Mouse (Mus musculus) heart, embryonic 15.5 days (tissue): ENCODE results near the gene Insc. TPM values are rescaled to one million over a fixed set of nuclear protein-coding genes. Genes with fewer than 3 reads are reported as not detected.

Experiments used
- ATAC-seq: fragments of 200-750 bp; cut with Nextera tagmentation; replicated peaks from 2 replicates; pipeline ENCODE4 v1.8.0; 2017; ENCODE audit warnings: low read depth, moderate TSS enrichment; ENCODE audit not compliant: insufficient number of reproducible peaks, insufficient read depth, low FRiP score
- H3K27ac ChIP-seq: fragments of 300-500 bp; sonication (generic); 2 replicates; pipeline ENCODE4 v1.5.1; 2015; ENCODE audit warnings: mild to moderate bottlenecking, inconsistent platforms
- H3K27me3 ChIP-seq: fragments of 300-500 bp; sonication (generic); 2 replicates; pipeline ENCODE4 v1.6.1; 2015; ENCODE audit warnings: inconsistent platforms
- H3K36me3 ChIP-seq: fragments of 300-500 bp; sonication (generic); 2 replicates; pipeline ENCODE4 v1.6.1; 2015; ENCODE audit warnings: mild to moderate bottlenecking, inconsistent platforms
- H3K4me1 ChIP-seq: fragments of 300-500 bp; sonication (generic); replicated peaks from 2 replicates; pipeline ENCODE4 v1.6.1; 2015; ENCODE audit warnings: inconsistent platforms
- H3K4me2 ChIP-seq: fragments of 300-500 bp; sonication (generic); 2 replicates; pipeline ENCODE4 v1.6.1; 2015; ENCODE audit warnings: inconsistent platforms, mild to moderate bottlenecking, moderate library complexity
- H3K4me3 ChIP-seq: fragments of 300-500 bp; sonication (generic); 2 replicates; pipeline ENCODE4 v1.5.1; 2015; ENCODE audit warnings: mild to moderate bottlenecking, inconsistent platforms
- H3K9ac ChIP-seq: fragments of 300-500 bp; sonication (generic); 2 replicates; pipeline ENCODE4 v1.6.1; 2015; ENCODE audit warnings: mild to moderate bottlenecking, inconsistent platforms
- H3K9me3 ChIP-seq: fragments of 300-500 bp; sonication (generic); replicated peaks from 2 replicates; pipeline ENCODE4 v1.6.1; 2016; ENCODE audit warnings: inconsistent platforms
- WGBS: fragments of 180-500 bp; shearing (Covaris S2); methylation state at CpG from one replicate; pipeline ENCODE4 v1.1.7; 2015; ENCODE audit warnings: mixed read lengths; 5-methylcytosine and 5-hydroxymethylcytosine counted together
- polyA plus RNA-seq: library from polyadenylated mRNA; unstranded; fragments of >200 nt; fragmentation: Nextera tagmentation; extraction: Ambion mirVana; gene quantifications from 2 replicates; pipeline ENCODE4 v1.2.1, GENCODE M21; 2015

Insc gene
- polyA plus RNA-seq, 1 experiment from 2014 or later, result 6.4 TPM

DNA sequence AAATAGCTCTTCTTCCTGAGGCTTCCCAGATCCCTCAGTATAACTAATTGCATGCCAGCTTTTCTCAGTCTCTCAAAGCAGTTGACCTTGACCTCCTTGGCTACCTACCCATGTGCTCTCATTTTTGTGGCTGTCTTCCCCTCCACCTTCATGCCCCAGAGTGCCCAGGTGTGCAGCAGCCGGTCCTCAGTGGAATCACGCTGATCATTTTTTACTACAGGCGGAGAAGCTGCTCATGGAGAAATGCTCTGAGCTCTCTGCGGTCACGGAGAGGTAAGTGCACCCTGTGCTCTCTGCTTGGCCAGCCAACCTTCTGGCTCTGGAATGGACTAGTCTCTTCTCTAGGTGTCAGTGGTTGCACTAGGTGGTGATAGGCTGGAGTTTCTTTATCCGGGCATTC is 48.5 kb downstream of the Insc start:
- no peaks in the 10 kb centered on the region for H3K27me3 ChIP-seq
- no peaks in the 10 kb centered on the region for H3K4me1 ChIP-seq
- WGBS, result 80% methylated on average over 6 of the region's 6 CpGs
- no peaks in the 10 kb centered on the region for H3K9me3 ChIP-seq
- H3K36me3 ChIP-seq, result no peaks in the 10 kb centered on the region
- no peak overlapping the region for H3K4me3 ChIP-seq
- H3K9ac ChIP-seq, result no peak overlapping the region
- H3K27ac ChIP-seq, result no peak overlapping the region
- H3K4me2 ChIP-seq, result no peak overlapping the region
- no peak for ATAC-seq

DNA sequence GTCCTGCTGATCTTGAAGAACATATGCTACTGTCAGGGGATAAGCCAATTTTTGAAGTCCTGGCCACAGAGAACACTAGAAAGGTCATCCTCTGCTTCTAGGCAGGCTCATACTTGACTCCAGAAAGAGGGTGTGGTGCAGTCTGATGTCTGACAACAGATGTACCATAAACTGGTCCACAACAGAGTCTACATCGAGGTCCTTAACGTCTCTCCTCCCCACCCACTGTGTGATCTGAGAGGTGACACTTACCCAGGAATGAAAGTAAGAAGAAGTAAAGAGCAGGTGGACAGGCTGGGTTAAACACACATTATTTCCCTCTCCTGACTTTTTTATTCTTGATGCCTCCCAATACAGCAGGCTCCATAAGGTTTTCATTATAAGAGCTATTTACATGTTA is 50.9 kb downstream of the Insc start:
- no peak overlapping the region for H3K4me2 ChIP-seq
- H3K27me3 ChIP-seq, result no peaks in the 10 kb centered on the region
- H3K36me3 ChIP-seq, result no peaks in the 10 kb centered on the region
- no peaks in the 10 kb centered on the region for H3K4me1 ChIP-seq
- WGBS, result 72% methylated on average over 2 of the region's 2 CpGs
- H3K4me3 ChIP-seq, result no peak overlapping the region
- H3K27ac ChIP-seq, result no peak overlapping the region
- ATAC-seq, result no peak
- no peaks in the 10 kb centered on the region for H3K9me3 ChIP-seq
- no peak overlapping the region for H3K9ac ChIP-seq

DNA sequence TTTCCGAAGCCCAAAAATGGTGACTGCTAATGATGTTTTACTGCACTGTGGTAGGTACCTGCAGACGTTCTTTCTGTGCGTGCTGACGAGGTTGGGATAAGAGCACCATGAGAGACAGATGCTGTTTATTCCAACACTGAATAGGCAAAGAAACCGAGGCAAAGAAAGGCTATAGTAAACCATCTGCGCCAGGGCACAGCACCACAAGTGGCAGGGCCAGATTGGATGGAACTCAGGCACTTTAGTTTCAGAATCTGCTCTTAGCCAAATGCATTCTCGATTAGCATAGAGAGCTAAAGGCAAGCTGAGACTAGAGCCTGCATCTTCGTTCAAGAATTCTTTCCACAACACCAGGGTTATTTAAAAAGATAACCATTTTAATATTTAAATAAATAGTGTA is 59.1 kb downstream of the Insc start:
- no peak for ATAC-seq
- H3K27me3 ChIP-seq, result no peaks in the 10 kb centered on the region
- H3K4me3 ChIP-seq, result no peak overlapping the region
- H3K4me2 ChIP-seq, result no peak overlapping the region
- no peak overlapping the region for H3K27ac ChIP-seq
- H3K4me1 ChIP-seq, result no peaks in the 10 kb centered on the region
- no peaks in the 10 kb centered on the region for H3K36me3 ChIP-seq
- H3K9me3 ChIP-seq, result no peaks in the 10 kb centered on the region
- 70% methylated on average over 8 of the region's 8 CpGs for WGBS
- no peak overlapping the region for H3K9ac ChIP-seq

DNA sequence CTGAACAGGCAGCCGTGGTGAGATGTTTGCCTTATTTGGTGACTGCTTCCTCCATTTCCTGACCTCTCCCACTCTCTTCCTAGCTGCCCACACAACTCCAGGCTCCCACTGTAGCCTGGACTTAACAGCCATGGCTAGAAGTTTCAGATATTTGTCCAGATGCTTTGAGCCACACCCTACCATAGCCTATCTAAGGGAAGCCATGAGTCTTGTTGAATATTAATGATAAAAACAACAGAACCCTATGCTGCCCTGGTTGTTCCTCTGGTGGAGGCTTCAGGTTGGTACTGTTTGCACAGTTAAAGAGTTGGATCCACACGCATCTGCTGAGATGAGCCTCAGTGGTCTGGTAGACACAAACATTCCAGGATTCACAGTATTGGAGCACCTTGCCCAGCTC is 61.8 kb downstream of the Insc start:
- Histone ChIP-seq H3K9me3 (no peaks in the 10 kb centered on the region), H3K36me3 (no peaks in the 10 kb centered on the region), H3K4me1 (no peaks in the 10 kb centered on the region), H3K4me3 (no peak overlapping the region), H3K27me3 (no peaks in the 10 kb centered on the region), H3K9ac (no peak overlapping the region), H3K4me2 (no peak overlapping the region), H3K27ac (no peak overlapping the region)
- 67% methylated on average over 2 of the region's 2 CpGs for WGBS
- ATAC-seq, result no peak

DNA sequence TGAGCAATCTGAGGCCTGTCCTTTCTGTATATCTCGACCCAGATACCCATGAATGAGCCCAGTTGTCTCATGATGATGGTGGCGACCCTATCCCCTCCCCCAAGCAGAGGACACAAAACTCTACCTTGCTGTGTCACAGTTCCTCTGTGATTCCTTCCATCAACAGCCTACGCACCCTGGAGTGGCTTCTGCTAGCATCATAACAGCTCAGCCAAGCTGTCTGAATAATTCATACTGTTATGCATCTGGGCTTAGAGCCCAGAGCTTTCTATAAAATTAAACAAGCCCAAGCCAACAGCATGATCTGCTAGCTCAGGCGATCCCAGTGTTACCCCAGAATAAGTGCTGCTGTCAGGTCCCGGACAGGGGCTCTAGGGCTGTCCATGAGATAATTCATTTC is 63.8 kb downstream of the Insc start:
- no peaks in the 10 kb centered on the region for H3K36me3 ChIP-seq
- no peak overlapping the region for H3K27ac ChIP-seq
- no peaks in the 10 kb centered on the region for H3K9me3 ChIP-seq
- ATAC-seq, result no peak
- no peak overlapping the region for H3K4me3 ChIP-seq
- H3K4me1 ChIP-seq, result no peaks in the 10 kb centered on the region
- H3K4me2 ChIP-seq, result no peak overlapping the region
- WGBS, result 69% methylated on average over 5 of the region's 5 CpGs
- no peak overlapping the region for H3K9ac ChIP-seq
- H3K27me3 ChIP-seq, result no peaks in the 10 kb centered on the region

DNA sequence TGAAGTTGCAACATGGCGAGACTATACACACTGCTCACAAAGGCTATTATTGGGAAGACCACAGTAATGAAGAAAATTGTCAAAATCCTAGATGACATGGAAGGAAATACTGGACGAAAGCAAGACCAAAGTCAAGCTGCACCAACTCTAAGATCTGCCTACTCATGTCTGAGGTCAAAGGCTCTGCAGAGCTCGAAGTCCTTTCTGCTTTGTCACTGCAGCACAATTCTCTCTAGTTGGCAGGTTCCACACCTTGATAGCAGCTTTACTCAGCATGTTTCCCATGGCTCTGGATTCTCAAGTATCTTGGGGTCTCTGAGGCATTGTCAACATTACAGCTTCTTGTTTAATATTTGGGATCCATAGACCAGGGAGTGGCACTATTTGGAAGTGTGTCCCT is 64.8 kb downstream of the Insc start:
- Histone ChIP-seq H3K9me3 (no peaks in the 10 kb centered on the region), H3K4me1 (no peaks in the 10 kb centered on the region), H3K9ac (no peak overlapping the region), H3K36me3 (no peaks in the 10 kb centered on the region), H3K4me3 (no peak overlapping the region), H3K27ac (no peak overlapping the region), H3K4me2 (no peak overlapping the region), H3K27me3 (no peaks in the 10 kb centered on the region)
- no peak for ATAC-seq
- 80% methylated on average over 3 of the region's 3 CpGs for WGBS

DNA sequence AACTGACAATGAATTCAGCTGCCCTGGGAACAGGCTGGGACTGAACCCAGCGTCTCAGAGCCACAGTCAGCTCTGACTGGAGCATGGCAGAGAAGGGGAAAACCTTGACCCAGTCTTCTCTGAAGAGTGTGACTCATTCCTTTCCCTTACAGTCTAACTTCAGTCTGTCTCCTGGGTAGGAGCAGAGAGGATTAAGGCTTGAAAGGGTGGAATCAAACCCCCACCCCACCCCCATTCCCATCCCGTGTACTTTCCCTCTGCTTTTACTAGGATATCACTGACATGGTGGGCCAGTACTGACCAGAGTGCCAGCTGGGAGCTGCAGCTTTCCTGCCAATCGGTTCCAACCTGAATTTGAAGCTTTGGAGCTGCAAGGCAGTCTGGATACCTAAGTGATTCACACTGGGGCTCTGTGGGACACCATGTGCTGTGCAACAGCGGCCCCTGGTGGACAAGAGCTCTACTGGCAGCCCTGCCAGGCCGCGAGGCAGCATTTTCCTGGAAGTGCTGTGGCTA is 73.9 kb downstream of the Insc start:
- Histone ChIP-seq H3K9me3 (no peaks in the 10 kb centered on the region), H3K4me2 (no peak overlapping the region), H3K36me3 (no peaks in the 10 kb centered on the region), H3K27ac (no peak overlapping the region), H3K4me1 (no peaks in the 10 kb centered on the region), H3K9ac (no peak overlapping the region), H3K4me3 (no peak overlapping the region), H3K27me3 (peaks cover 22% of the 10 kb centered on the region)
- ATAC-seq, result peak; percentile 80
- 10% methylated on average over 6 of the region's 6 CpGs for WGBS

DNA sequence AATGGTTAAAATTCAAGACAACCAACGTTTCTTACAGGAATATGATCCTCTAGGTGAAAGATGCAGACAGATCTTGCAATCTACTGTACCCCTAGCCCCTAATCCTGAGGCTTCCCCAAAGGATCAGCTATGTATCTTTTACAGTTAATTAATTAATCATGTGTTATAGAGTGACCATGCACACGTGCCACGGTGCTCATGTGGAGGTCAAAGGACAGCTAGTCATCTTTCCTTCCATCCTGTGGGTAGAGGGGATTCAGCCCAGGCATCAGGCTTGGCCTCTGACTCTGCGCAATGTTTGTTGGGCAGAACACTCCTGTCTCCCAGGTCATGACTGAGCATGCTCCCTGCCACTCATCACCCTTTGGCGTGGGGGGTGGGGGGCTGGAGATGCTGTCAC is 74.4 kb downstream of the Insc start:
- Histone ChIP-seq H3K36me3 (no peaks in the 10 kb centered on the region), H3K4me1 (no peaks in the 10 kb centered on the region), H3K9me3 (no peaks in the 10 kb centered on the region), H3K27ac (no peak overlapping the region), H3K4me2 (no peak overlapping the region), H3K9ac (no peak overlapping the region), H3K27me3 (peaks cover 22% of the 10 kb centered on the region), H3K4me3 (no peak overlapping the region)
- ATAC-seq, result no peak
- 24% methylated on average over 5 of the region's 5 CpGs for WGBS

DNA sequence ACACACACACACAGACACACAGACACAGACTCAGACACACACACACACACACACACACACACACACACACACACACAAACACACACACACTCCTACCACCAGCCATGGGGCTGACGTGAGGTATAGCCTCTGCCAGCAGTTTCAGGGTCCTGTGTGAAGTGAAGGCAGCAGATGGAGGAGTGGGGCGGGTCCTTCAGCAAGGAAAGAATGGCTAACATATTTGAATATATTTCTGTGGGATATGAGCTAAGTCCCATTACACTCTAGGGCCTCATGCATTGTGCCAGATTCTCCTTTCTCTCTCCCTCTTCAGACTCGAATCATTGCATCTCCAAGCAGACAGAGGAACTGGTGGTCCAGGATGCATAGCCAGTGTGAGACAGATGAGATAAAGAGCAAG is 74.9 kb downstream of the Insc start:
- WGBS, result 75% methylated on average over 3 of the region's 3 CpGs
- H3K4me1 ChIP-seq, result no peaks in the 10 kb centered on the region
- H3K36me3 ChIP-seq, result no peaks in the 10 kb centered on the region
- ATAC-seq, result no peak
- no peak overlapping the region for H3K27ac ChIP-seq
- no peak overlapping the region for H3K4me2 ChIP-seq
- H3K9me3 ChIP-seq, result no peaks in the 10 kb centered on the region
- no peak overlapping the region for H3K4me3 ChIP-seq
- H3K9ac ChIP-seq, result no peak overlapping the region
- peaks cover 22% of the 10 kb centered on the region for H3K27me3 ChIP-seq

DNA sequence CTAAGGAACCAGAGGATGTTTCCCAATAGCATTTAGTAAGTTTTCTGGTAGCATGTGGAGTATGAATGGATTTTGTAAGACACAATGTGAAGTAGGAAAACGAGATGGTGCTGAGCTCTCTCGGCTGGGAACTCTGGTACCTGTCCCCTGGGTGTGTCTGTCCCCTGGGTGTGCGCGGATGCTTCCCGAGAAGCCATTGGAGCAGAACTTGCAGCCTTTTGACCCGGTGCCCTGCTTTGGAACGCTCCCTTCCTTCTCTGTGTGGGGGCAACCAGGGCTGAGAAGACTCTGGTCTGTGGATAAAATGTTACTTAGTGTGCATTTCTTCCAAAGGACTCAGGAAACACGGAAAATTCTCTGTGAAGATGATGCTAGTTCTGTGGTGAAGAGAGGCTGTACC is 75.3 kb downstream of the Insc start:
- Histone ChIP-seq H3K9me3 (no peaks in the 10 kb centered on the region), H3K4me1 (no peaks in the 10 kb centered on the region), H3K27me3 (peaks cover 22% of the 10 kb centered on the region), H3K9ac (no peak overlapping the region), H3K4me3 (no peak overlapping the region), H3K4me2 (no peak overlapping the region), H3K36me3 (no peaks in the 10 kb centered on the region), H3K27ac (no peak overlapping the region)
- ATAC-seq, result no peak
- WGBS, result 66% methylated on average over 8 of the region's 8 CpGs

DNA sequence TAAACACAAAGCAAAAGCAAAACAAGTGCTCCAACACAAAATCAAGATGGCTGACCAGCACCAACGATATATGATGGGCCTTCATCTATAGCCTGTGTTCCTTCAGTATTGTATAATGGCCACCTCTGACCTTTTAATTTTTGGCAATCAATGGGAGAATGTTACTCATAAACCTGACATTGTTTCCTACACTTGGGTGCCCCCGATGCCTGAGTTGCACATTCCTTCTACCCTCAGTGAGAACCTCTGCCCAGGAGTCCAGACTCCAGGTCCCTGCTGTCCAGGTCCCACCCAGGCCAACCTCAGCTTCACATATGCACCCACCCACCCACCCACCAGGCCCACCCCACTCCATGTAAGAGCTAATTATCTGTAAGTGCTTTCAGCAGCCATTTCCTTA is 79.2 kb downstream of the Insc start:
- no peaks in the 10 kb centered on the region for H3K9me3 ChIP-seq
- peaks cover 8% of the 10 kb centered on the region for H3K4me1 ChIP-seq
- H3K9ac ChIP-seq, result no peak overlapping the region
- no peak for ATAC-seq
- H3K4me2 ChIP-seq, result no peak overlapping the region
- no peaks in the 10 kb centered on the region for H3K36me3 ChIP-seq
- no peak overlapping the region for H3K4me3 ChIP-seq
- H3K27ac ChIP-seq, result no peak overlapping the region
- H3K27me3 ChIP-seq, result peaks cover 10% of the 10 kb centered on the region
- 87% methylated on average over 2 of the region's 2 CpGs for WGBS

DNA sequence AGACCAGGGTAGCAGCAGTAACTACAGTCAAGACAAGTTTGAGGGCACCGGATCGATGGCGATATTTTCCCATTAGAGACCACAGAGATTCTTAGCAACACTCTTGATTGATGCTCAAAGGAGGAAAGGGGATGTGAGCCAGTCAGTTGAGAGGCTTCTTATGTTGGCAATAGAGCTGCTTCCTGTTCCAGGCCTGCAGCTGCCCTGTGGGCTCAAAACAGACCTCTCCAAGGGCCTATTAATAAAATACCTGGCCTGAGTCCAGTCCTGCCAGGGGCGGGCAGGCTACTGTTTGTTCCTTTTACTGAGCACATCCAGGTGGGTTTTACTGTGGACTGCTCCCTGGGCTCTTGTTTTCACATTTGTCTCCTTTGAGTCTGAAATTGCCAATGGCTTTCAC is 83.9 kb downstream of the Insc start:
- Histone ChIP-seq H3K27ac (no peak overlapping the region), H3K9ac (no peak overlapping the region), H3K4me3 (no peak overlapping the region), H3K9me3 (no peaks in the 10 kb centered on the region), H3K4me2 (no peak overlapping the region), H3K27me3 (no peaks in the 10 kb centered on the region), H3K36me3 (no peaks in the 10 kb centered on the region), H3K4me1 (peaks cover 9% of the 10 kb centered on the region)
- WGBS, result 55% methylated on average over 4 of the region's 4 CpGs
- 0 out of 2 replicates have a peak, but pooled peaks have one; percentile 41 for ATAC-seq
